Mouse (Mus musculus): ENCODE results near the gene Itga11. TPM values are rescaled to one million over a fixed set of nuclear protein-coding genes. Genes with fewer than 3 reads are reported as not detected.

Gene Itga11
- polyA plus RNA-seq (2016; fragmentation: Nextera tagmentation; extraction: Ambion mirVana): 1.2 and 1.4 TPM in 2 replicates

DNA sequence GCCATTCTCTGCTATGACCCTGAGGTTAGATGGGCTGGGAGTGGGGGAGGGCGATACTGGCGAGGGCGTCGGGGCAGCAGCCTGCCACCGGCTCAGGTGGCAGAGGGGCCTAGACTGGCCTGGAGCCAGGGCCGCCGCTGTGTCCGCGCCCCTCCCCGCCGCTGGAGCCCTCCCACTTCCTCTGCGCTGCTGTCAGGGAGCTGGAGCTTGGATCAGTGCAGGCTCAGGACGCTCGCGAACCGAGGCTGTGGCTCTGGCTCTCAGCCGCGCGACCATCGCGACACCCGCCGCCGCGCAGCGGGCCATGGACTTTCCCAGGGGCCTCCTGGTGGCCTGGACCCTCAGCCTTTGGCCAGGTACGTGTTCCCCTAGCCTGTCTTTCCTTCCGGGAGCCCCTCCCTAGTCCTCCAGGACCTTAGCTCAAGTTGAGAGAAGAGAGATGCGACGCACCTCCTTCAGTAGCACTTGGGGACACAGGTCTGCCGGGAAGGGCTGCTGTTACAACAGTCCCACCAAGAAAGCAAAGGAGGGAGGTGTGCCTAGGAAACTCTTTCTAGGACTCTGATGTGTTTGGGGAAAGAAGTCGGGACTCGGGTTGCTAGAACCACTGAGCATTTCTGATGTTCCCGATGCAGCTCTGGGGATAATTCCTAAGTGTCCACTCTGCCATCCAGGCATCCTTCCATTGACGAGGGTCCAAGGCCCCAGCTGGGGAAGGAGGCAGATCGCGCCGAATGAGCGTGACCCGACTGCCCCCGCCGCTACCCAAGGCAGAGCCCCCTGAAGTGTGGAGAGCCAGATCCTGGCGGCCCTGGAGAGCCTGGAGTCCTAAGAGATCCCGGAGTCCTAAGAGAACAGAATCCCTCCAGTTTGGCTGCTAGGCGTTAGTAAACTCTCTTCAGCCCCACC is at the start of gene Itga11:
Gene Itga11, plus strand, starts transcription at position 186 of the 909 bp plus-strand sequence.
- Histone ChIP-seq H3K27me3 (ENCODE audit: poor library complexity, severe bottlenecking) (peaks cover 60% of the 10 kb centered on the region), H3K27ac (peak within 1 kb of the TSS; percentile 41; the same call in 1 of the 2 replicates)
- WGBS: 1% methylated on average over 45 of the region's 45 CpGs

GRCm38 (mm10) chr9:62630631-62631240 is 46.9 kb upstream of the Itga11 start:
- Histone ChIP-seq H3K9me3 (no peaks in the 10 kb centered on the region), H3K27me3 (ENCODE audit: poor library complexity, severe bottlenecking) (no peaks in the 10 kb centered on the region), H3K27ac (no peak overlapping the region), H3K36me3 (replicated peaks) (no peaks in the 10 kb centered on the region), H3K4me3 (no peak overlapping the region), H3K4me1 (peaks cover 8% of the 10 kb centered on the region; the same call in 1 of the 2 replicates)
- no peak for DNase-seq (ENCODE audit: extremely low spot score, low spot score)
- 87% methylated on average over 10 of the region's 10 CpGs for WGBS

More for the DNA sequence above, at the start of gene Itga11:
- DNase-seq (ENCODE audit: extremely low spot score, low spot score): peak; percentile 34
- H3K4me3 ChIP-seq: peak within 1 kb of the TSS; percentile 55
- H3K4me1 ChIP-seq: peaks cover 24% of the 10 kb centered on the region
- no peaks in the 10 kb centered on the region for H3K9me3 ChIP-seq
- no peaks in the 10 kb centered on the region for H3K36me3 ChIP-seq (replicated peaks)

GRCm38 (mm10) chr9:62632392-62632791 is 45.2 kb upstream of the Itga11 start:
- no peaks in the 10 kb centered on the region for H3K36me3 ChIP-seq (replicated peaks)
- no peak overlapping the region for H3K4me3 ChIP-seq
- no peaks in the 10 kb centered on the region for H3K9me3 ChIP-seq
- peaks cover 4% of the 10 kb centered on the region; the same call in 1 of the 2 replicates for H3K4me1 ChIP-seq
- DNase-seq (ENCODE audit: extremely low spot score, low spot score): no peak
- H3K27me3 ChIP-seq (ENCODE audit: poor library complexity, severe bottlenecking): no peaks in the 10 kb centered on the region
- 89% methylated on average over 6 of the region's 6 CpGs for WGBS
- no peak overlapping the region for H3K27ac ChIP-seq

- Histone ChIP-seq H3K27me3 (ENCODE audit: poor library complexity, severe bottlenecking) (no peaks in the 10 kb centered on the region), H3K36me3 (replicated peaks) (no peaks in the 10 kb centered on the region), H3K4me1 (peaks cover 4% of the 10 kb centered on the region; the same call in 1 of the 2 replicates), H3K4me3 (no peak overlapping the region), H3K9me3 (no peaks in the 10 kb centered on the region), H3K27ac (no peak overlapping the region)
- no peak for DNase-seq (ENCODE audit: extremely low spot score, low spot score)
- WGBS: 67% methylated on average over 6 of the region's 6 CpGs
These were observed 39.6 kb upstream of the Itga11 start for GRCm38 (mm10) chr9:62638045-62638444.

DNA sequence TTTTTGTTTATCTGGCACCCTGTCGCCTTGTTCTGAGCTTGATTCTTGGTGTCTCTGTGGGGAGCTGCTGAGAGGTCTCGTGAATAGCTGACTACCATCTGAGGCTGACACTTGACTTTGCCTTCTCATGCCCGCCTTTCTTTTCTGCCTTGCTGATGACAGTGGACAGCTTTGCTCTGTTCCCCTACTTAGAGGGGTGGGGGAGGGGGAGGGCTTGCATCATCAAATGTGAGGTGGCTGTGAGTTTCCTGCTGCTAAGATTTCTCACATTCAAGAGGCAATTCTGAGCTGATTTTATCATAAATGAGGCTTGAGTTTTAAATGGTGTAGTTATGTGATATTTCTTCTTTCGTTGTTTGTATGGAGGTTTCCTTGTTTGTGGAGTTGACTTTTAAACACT is 37.9 kb upstream of the Itga11 start:
- Histone ChIP-seq H3K27me3 (ENCODE audit: poor library complexity, severe bottlenecking) (no peaks in the 10 kb centered on the region), H3K9me3 (no peaks in the 10 kb centered on the region), H3K4me1 (peaks cover 9% of the 10 kb centered on the region), H3K4me3 (no peak overlapping the region), H3K27ac (no peak overlapping the region), H3K36me3 (replicated peaks) (no peaks in the 10 kb centered on the region)
- no peak for DNase-seq (ENCODE audit: extremely low spot score, low spot score)
- WGBS: 71% methylated on average over 4 of the region's 4 CpGs

GRCm38 (mm10) chr9:62640188-62640587 is 37.4 kb upstream of the Itga11 start:
- H3K9me3 ChIP-seq: no peaks in the 10 kb centered on the region
- H3K27ac ChIP-seq: no peak overlapping the region
- H3K36me3 ChIP-seq (replicated peaks): no peaks in the 10 kb centered on the region
- H3K4me1 ChIP-seq: peaks cover 14% of the 10 kb centered on the region
- no peaks in the 10 kb centered on the region for H3K27me3 ChIP-seq (ENCODE audit: poor library complexity, severe bottlenecking)
- WGBS: 94% methylated on average over 2 of the region's 2 CpGs
- no peak overlapping the region for H3K4me3 ChIP-seq
- no peak for DNase-seq (ENCODE audit: extremely low spot score, low spot score)

DNA sequence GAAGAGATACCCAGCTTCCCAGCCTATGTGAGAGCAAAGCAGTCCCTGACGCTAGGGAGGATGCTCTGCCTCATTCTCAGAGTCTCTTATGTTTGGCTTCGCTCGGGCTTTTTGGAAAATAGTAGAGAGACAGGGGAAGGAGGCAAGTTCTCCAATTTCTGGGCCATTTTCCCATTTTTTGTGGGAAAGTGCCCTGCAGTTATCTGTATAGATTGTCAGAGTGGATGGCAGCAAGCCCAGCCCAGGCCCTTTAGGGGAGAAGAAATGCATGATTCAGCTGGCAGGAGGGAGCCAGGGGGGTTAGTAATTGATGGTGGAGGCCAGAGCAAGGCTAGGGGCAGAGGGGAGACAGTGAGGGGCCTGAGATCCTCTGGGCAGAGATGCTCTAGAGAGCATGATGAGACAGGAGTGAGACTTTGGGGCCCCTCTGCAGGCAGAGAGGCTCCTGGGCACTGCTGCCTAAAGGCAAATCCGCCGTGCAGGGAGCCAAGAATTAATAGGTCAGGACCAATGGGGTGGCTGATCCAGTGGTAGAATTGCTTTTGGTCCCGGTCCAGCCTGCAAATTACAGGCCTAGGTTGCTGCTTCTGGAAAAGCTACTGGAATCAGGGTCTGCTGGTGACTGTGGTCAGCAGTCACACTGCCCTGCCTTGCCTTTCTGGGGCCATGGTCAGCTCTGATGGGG is 31.8 kb upstream of the Itga11 start:
- Histone ChIP-seq H3K27me3 (ENCODE audit: poor library complexity, severe bottlenecking) (no peaks in the 10 kb centered on the region), H3K36me3 (replicated peaks) (no peaks in the 10 kb centered on the region), H3K27ac (peak overlapping the region; percentile 63; the same call in 1 of the 2 replicates), H3K9me3 (no peaks in the 10 kb centered on the region), H3K4me1 (peaks cover 42% of the 10 kb centered on the region), H3K4me3 (no peak overlapping the region)
- 80% methylated on average over 6 of the region's 6 CpGs for WGBS
- no peak for DNase-seq (ENCODE audit: extremely low spot score, low spot score)

- H3K27me3 ChIP-seq (ENCODE audit: poor library complexity, severe bottlenecking): no peaks in the 10 kb centered on the region
- H3K27ac ChIP-seq: peak overlapping the region; percentile 63; the same call in 1 of the 2 replicates
- H3K4me3 ChIP-seq: no peak overlapping the region
These were observed 30.9 kb upstream of the Itga11 start for GRCm38 (mm10) chr9:62646721-62647183.

DNA sequence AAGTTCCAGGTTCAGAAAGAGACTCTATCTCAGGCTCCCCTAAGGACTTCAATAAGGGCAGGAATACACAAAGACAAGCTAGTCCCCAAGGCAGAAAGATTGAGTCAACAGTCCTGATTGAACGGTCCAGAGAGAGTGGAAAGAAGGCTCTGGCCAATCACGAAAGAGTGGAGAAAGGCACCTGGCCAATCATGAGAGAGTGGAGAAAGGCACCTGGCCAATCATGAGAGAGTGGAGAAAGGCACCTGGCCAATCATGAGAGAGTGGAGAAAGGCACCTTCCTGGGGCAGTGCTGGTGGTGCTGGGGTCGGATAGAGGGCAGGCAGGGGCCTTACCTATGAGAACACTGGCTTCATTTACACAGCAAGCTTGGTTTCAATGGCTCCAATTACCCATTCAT is 28.2 kb upstream of the Itga11 start:
- no peaks in the 10 kb centered on the region for H3K9me3 ChIP-seq
- WGBS: 73% methylated on average over 3 of the region's 3 CpGs
- H3K4me3 ChIP-seq: no peak overlapping the region
- H3K4me1 ChIP-seq: peaks cover 41% of the 10 kb centered on the region
- no peaks in the 10 kb centered on the region for H3K36me3 ChIP-seq (replicated peaks)
- H3K27ac ChIP-seq: no peak overlapping the region
- no peaks in the 10 kb centered on the region for H3K27me3 ChIP-seq (ENCODE audit: poor library complexity, severe bottlenecking)
- DNase-seq (ENCODE audit: extremely low spot score, low spot score): no peak

More at GRCm38 (mm10) chr9:62646721-62647183, 30.9 kb upstream of the Itga11 start:
- peaks cover 42% of the 10 kb centered on the region for H3K4me1 ChIP-seq
- no peaks in the 10 kb centered on the region for H3K9me3 ChIP-seq
- DNase-seq (ENCODE audit: extremely low spot score, low spot score): no peak
- no peaks in the 10 kb centered on the region for H3K36me3 ChIP-seq (replicated peaks)
- 66% methylated on average over 7 of the region's 7 CpGs for WGBS

- no peaks in the 10 kb centered on the region for H3K27me3 ChIP-seq (ENCODE audit: poor library complexity, severe bottlenecking)
- no peak for DNase-seq (ENCODE audit: extremely low spot score, low spot score)
- H3K9me3 ChIP-seq: no peaks in the 10 kb centered on the region
- H3K27ac ChIP-seq: no peak overlapping the region
- peaks cover 31% of the 10 kb centered on the region for H3K4me1 ChIP-seq
- H3K4me3 ChIP-seq: no peak overlapping the region
- 84% methylated on average over 6 of the region's 6 CpGs for WGBS
- no peaks in the 10 kb centered on the region for H3K36me3 ChIP-seq (replicated peaks)
These were observed 26.9 kb upstream of the Itga11 start for GRCm38 (mm10) chr9:62650764-62651163.

GRCm38 (mm10) chr9:62654336-62654735 is 23.3 kb upstream of the Itga11 start:
- no peaks in the 10 kb centered on the region for H3K9me3 ChIP-seq
- DNase-seq (ENCODE audit: extremely low spot score, low spot score): no peak
- no peaks in the 10 kb centered on the region for H3K27me3 ChIP-seq (ENCODE audit: poor library complexity, severe bottlenecking)
- peaks cover 8% of the 10 kb centered on the region; the same call in 1 of the 2 replicates for H3K4me1 ChIP-seq
- H3K4me3 ChIP-seq: no peak overlapping the region
- 76% methylated on average over 6 of the region's 6 CpGs for WGBS
- H3K27ac ChIP-seq: no peak overlapping the region
- H3K36me3 ChIP-seq (replicated peaks): no peaks in the 10 kb centered on the region

DNA sequence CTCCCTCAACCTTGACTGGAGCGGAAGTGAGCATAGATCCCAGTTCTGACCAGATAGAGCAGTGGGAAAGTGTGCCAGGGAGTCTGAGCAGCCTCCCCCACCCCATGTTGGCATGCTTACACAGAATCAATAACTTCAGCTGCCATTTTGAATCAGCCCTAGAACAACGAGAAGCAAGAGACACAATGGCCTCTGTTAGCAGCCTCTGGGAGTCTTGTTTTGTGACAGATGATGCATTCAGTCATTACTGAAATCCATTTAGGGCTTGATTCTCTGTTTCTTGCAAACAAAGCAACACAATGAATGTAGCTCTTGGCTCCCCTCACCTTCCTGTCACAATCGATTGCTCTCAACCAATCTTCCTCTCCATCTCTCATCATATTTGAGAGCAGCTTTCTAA is 19.6 kb upstream of the Itga11 start:
- no peaks in the 10 kb centered on the region for H3K27me3 ChIP-seq (ENCODE audit: poor library complexity, severe bottlenecking)
- 89% methylated on average over 3 of the region's 3 CpGs for WGBS

More for the DNA sequence above, 19.6 kb upstream of the Itga11 start:
- no peaks in the 10 kb centered on the region for H3K36me3 ChIP-seq (replicated peaks)
- H3K9me3 ChIP-seq: no peaks in the 10 kb centered on the region
- no peak for DNase-seq (ENCODE audit: extremely low spot score, low spot score)
- H3K4me1 ChIP-seq: 0 out of 2 replicates have a peak, but pooled peaks cover 4% of the 10 kb centered on the region
- H3K27ac ChIP-seq: no peak overlapping the region
- no peak overlapping the region for H3K4me3 ChIP-seq
